Mouse (Mus musculus) heart, adult 2 months (tissue): ENCODE measurements around the gene Add2.
A peak's percentile ranks its signal among the peaks of the same experiment; 100 is the strongest.

Source experiments
- CTCF ChIP-seq: fragments of 200-600 bp; IDR thresholded peaks from 2 replicates; pipeline ENCODE4 v1.8.1; 2022; ENCODE audit warnings: antibody characterized with exemption, mild to moderate bottlenecking, moderate library complexity
- POLR2A ChIP-seq: fragments of 200-500 bp; IDR thresholded peaks from 2 replicates; pipeline ENCODE4 v1.6.1; 2011; ENCODE audit warnings: mild to moderate bottlenecking, low read depth, low read length, control low read depth; ENCODE audit not compliant: insufficient read depth

- TF ChIP-seq CTCF, result peak; percentile 65
- TF ChIP-seq POLR2A, result no peak
Observed at GRCm38 (mm10) chr6:86085518-86085917, 57.0 kb downstream of the Add2 start.
